Mouse (Mus musculus) right cerebral cortex, adult 18-20 months (tissue): ENCODE results near the gene Fastkd5.
"Not testable (repeated sequence)": the region's sequence is repeated elsewhere in the genome, so short reads cannot be mapped to it uniquely, and the experiment has no call there.

Source experiments
- DNase-seq: peaks from one replicate; pipeline ENCODE4 v3.0.0; 2022; ENCODE audit warnings: mixed read lengths

Gene Fastkd5

DNA sequence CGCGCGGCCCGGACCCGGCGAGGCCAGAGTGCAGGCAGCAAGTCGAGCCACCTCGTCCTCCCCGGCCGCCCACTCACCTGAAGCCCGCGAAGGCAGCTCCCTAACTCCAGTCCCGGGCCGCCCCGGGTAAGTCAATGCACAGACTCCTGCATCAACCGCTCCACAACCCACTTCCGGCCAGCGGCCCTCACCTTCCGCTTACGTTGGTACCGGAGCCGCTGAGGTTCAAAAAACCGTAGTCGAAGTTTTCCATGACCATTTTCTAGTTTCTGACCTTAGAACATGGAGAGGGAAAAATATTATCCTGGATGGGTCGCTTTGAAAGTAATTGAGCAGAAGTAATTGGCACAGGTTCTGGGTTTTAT, at the start of gene Fastkd5, which contains the start of gene Ubox5:
Gene Fastkd5, minus strand, starts transcription at position 189 of the 365 bp plus-strand sequence.
Gene Ubox5, minus strand, starts transcription at position 200 of the 365 bp plus-strand sequence.
- peak; percentile 91 for DNase-seq

- no peak for DNase-seq
These were observed 49.3 kb upstream of the Fastkd5 start for GRCm38 (mm10) chr2:130679154-130679553.

DNA sequence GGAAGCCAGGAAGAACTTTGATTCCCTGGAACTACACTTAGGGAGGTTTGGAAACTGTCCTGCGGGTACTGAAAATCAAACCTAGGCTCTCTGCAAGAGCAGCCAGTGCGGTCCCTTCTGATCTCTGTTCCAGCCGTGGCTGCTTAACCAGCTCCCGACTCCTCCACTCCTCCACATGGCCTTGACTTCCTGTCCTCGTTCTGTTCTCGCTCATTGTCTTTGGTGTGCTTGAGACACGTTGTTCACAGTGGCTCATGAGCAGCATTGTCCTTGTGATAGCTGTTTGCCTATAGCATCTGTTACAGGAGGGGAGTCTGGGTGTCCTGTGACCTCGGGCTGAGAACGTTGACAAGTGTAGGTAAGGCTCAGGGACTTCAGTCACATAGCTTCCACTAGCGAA, 47.4 kb upstream of the Fastkd5 start:
- no peak for DNase-seq

DNA sequence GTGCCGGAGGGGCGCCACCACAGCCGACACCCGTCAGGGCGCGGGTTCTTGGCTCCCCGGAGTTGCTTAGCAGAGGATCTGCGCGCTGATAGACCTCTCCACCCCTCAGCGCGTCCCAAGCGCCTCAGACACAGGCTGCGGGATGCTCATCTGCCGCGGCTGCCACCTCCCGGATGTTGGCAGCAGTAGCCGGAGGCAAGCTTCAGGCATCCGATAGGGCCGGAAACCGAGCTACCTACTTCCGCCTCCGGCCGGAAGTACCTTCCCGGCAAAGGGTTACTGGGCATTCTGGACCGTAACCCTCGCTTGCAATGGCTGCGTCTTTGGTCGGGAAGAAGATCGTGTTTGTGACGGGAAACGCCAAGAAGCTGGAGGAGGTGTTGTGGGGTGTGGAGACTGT, 37.7 kb upstream of the Fastkd5 start, which contains the start of gene Itpa:
Gene Itpa, plus strand, starts transcription at position 52 of the 400 bp plus-strand sequence.
- DNase-seq, result peak; percentile 92

GRCm38 (mm10) chr2:130664102-130664701, 34.4 kb upstream of the Fastkd5 start, which contains the start of gene Ddrgk1:
Gene Ddrgk1, minus strand, starts transcription at chr2:130664659.
- DNase-seq, result peak; percentile 97

DNA sequence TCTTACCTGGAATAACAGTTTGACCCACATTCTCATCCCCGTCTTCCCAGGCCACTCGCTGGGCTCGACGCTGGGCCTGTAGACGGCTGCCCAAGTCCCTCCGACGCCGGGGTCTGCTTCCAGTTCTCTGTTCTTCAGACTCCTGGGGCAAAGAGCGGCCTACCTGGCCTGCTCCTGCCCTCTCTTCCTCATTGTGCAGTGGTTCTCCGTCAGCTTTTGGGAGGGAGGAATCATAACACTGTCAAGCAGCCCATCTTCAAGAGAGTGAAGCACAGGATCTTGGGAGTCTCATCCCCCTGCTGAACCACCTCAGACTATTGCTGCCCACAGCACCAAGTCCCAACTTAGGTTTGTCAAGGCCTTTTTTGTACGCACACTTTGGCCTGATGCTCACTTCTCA, 33.5 kb upstream of the Fastkd5 start:
- no peak for DNase-seq

DNA sequence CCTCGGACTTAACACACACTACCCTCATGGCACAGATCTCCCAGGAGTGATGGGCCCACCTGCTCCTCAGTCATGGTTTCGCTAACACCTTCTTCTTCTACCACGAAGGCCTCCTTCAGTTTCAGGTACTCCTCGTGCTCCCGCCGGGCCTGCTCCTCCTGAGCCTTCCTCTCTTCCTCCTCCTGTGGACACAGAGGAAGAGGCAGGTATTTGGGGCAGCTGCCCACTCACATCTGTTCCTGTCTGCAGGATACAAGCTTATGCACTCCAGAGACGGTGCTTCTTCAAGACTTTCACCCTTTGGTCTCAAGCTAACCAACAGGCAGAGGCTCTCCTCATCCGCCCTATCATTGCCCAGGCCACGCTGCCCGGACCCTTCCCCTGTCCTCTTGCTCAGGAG, 28.7 kb upstream of the Fastkd5 start:
- peak; percentile 61 for DNase-seq

DNA sequence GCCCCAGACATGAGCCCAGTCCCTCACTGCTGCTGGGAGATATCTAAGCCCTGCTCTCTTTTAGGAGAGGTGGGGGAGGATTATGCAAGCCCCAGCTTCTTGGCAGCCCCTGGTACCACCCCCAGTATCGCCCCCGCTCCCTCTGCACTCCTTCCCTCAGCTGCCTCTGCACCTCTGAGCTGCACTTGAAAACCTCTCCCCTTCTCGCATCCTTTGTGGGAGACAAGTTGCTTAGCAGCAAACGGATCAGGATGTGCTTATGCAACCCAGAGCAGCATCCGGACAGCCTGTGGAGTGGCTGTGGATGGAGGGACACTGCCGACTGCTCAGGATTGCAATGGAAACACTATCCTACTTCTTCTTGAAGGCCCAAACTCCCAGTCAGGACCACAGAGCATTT, 27.7 kb upstream of the Fastkd5 start:
- peak; percentile 93 for DNase-seq

GRCm38 (mm10) chr2:130656536-130656935, 26.7 kb upstream of the Fastkd5 start:
- DNase-seq, result peak; percentile 85

GRCm38 (mm10) chr2:130655660-130656339, 26.0 kb upstream of the Fastkd5 start:
- no peak for DNase-seq

GRCm38 (mm10) chr2:130653760-130654159, 23.9 kb upstream of the Fastkd5 start:
- DNase-seq, result no peak

- DNase-seq, result peak; percentile 73
These were observed 23.5 kb upstream of the Fastkd5 start for GRCm38 (mm10) chr2:130653303-130653702.

GRCm38 (mm10) chr2:130649028-130649427, 19.2 kb upstream of the Fastkd5 start:
- DNase-seq, result not testable (repeated sequence)

DNA sequence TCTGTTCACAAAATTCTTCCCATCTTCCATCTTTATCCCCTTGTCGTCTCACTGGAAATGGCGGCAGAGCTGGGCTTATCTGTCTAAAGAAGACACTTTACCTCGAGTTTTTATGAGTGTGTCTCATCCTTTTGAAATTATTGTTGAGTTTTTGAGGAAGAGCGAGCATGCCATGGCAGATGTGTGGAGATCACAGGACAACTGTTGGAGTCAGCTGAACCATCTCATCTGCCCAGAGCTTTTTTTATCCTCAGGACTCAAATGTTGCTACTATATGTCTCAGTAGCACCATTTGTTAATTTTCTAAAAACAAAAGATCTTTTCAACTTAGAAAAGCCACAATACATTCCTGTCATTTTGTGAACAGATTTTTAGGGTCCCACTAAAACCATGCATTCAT, 15.4 kb upstream of the Fastkd5 start:
- no peak for DNase-seq

DNA sequence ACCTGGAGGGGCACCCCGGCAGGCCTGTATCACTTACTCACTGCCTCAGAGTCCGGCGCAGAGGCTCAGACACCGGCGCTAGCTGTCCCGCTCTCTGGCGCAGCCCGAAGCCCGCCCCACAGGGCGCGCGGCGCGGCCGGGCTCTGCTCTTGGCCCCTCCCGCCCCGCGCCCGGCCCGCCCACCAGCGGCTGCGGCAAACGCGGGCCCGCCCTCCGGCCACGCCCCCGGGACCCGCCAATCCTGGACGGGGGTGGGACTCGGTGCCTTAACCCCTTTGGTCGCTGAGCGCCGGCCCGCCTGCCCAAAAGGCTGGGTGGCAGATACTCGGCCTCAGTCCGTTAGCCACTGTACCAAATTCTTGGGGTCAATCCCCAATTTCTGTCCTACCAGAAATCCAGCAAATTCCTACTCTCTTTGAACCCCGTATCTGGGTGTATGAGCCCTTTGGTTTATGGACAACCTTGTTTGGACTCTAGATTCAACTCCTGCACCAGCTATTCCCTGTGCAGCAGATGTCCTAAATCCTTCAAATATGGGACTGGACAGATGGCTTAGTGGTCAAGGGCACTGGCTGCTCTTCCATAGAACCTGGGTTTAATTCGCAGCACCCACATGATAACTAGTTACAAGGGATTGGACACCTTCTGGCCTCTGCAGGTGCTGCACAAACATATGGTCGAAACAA, 13.0 kb upstream of the Fastkd5 start, which contains the start of gene Lzts3:
Gene Lzts3, minus strand, starts transcription at position 120 of the 686 bp plus-strand sequence.
- DNase-seq, result peak; percentile 94

GRCm38 (mm10) chr2:130642197-130642660, 12.4 kb upstream of the Fastkd5 start:
- DNase-seq, result peak; percentile 56

DNA sequence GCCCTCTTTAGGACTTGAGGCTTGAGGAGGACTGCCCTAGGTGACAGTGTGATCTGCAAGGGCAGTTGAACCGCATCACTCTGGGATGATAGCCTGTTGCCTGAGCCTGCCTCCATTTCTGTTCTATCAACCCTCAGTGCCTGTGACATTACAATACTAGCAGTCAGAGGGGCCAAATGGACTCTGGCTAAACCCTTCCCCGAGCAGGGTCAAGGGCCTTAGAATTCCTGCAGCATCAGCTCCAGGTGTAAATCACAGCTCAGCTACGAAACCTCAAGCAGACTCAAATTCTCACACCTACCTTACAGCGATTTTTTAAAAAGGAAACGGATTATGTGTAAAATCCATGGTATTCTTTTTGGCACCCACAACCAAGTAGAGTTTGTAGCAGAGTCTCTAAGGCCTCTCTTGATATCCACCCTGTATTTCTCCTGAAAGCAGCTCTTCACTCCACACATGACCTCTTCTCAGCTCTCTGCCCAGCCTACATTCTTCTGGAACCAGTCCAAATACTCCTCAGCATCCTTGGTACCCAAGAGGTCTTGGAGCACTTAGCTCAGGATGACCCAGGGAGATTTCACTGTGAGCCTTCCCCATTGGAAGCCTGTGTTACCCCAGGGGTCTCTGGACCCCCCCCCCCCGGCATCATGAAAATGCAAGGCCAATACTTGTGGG, 11.7 kb upstream of the Fastkd5 start:
- DNase-seq, result no peak

DNA sequence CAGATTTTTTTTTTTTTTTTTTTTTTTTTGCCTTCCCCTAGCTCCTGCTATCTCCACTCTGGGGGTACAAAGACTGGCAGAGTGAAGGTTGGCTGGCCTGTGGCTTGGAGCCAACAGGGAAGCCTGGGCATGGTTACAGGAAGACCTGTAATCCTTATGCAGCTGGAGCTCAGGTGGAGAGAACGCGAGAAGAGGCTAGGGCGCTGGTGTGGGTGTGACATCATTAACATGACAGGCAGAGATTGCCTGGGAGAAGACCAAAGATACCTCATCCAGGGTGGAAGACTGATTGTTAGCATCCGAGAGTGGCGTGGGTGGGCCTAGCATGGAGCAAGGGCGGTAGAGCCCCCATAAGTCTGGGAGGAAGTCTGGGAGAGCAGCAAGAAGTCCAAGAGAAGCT, 9.4 kb upstream of the Fastkd5 start:
- peak; percentile 59 for DNase-seq

- DNase-seq, result no peak
These were observed 8.3 kb upstream of the Fastkd5 start for GRCm38 (mm10) chr2:130638101-130638611.

- peak; percentile 63 for DNase-seq
These were observed 6.0 kb upstream of the Fastkd5 start for GRCm38 (mm10) chr2:130635847-130636246.

GRCm38 (mm10) chr2:130634739-130635411, 5.0 kb upstream of the Fastkd5 start:
- peak; percentile 65 for DNase-seq
